Mouse (Mus musculus) MEL (cell line): ENCODE results near the gene Sept5. TPM values are rescaled to one million over a fixed set of nuclear protein-coding genes. Genes with fewer than 3 reads are reported as not detected.

Source experiments
- DNase-seq: peaks from one replicate; pipeline ENCODE4 v3.0.0; 2011; ENCODE audit warnings: low read depth, low spot score
- H3K27ac ChIP-seq: 2 replicates; pipeline ENCODE4 v1.5.1; 2012; ENCODE audit warnings: low read depth, mild to moderate bottlenecking, control low read depth, low read length, moderate library complexity; ENCODE audit not compliant: control insufficient read depth
- H3K27me3 ChIP-seq, 2 experiments: fragments of 150-350 bp in 1 of 2; sonication (generic) in 1 of 2; 2 replicates each; pipeline ENCODE4 v1.6.1; 2012; ENCODE audit warnings: low read length in 2 of 2, mild to moderate bottlenecking in 2 of 2, improper control_type of control experiment in 1 of 2, moderate library complexity in 1 of 2; ENCODE audit not compliant: insufficient read depth in 2 of 2, control insufficient read depth in 1 of 2
- H3K36me3 ChIP-seq, 2 experiments: 2 replicates each; pipeline ENCODE4 v1.6.1; 2012 to 2014; ENCODE audit warnings: low read length in 2 of 2, improper control_type of control experiment in 1 of 2, inconsistent platforms in 1 of 2, mild to moderate bottlenecking in 1 of 2; ENCODE audit not compliant: insufficient read depth in 2 of 2, control insufficient read depth in 1 of 2
- H3K4me1 ChIP-seq, 2 experiments: fragments of 150-350 bp in 1 of 2; sonication (generic) in 1 of 2; 2 replicates each; pipeline ENCODE4 v1.6.1; 2012; ENCODE audit warnings: low read length in 2 of 2, improper control_type of control experiment in 1 of 2, mild to moderate bottlenecking in 1 of 2; ENCODE audit not compliant: insufficient read depth in 2 of 2, control insufficient read depth in 1 of 2
- H3K4me3 ChIP-seq, 2 experiments: fragments of 150-350 bp in 1 of 2; sonication (generic) in 1 of 2; 2 replicates each; pipeline ENCODE4 v1.5.1; 2012; ENCODE audit warnings: low read depth in 2 of 2, low read length in 2 of 2, mild to moderate bottlenecking in 2 of 2, moderate library complexity in 2 of 2, control low read depth in 1 of 2, improper control_type of control experiment in 1 of 2; ENCODE audit not compliant: control insufficient read depth in 1 of 2, insufficient read depth in 1 of 2
- H3K79me2 ChIP-seq: 2 replicates; pipeline ENCODE4 v1.6.1; 2012; ENCODE audit warnings: mild to moderate bottlenecking, low read length, moderate library complexity; ENCODE audit not compliant: control insufficient read depth, poor library complexity, insufficient read depth
- H3K9ac ChIP-seq: 2 replicates; pipeline ENCODE4 v1.6.1; 2012; ENCODE audit warnings: low read depth, mild to moderate bottlenecking, control low read depth, low read length, moderate library complexity; ENCODE audit not compliant: control insufficient read depth, poor library complexity, severe bottlenecking
- H3K9me3 ChIP-seq: fragments of 150-350 bp; sonication (generic); replicated peaks from 2 replicates; pipeline ENCODE4 v1.6.1; 2012; ENCODE audit warnings: mild to moderate bottlenecking, low read length, improper control_type of control experiment, moderate library complexity; ENCODE audit not compliant: insufficient read depth
- BHLHE40 ChIP-seq: IDR thresholded peaks from 2 replicates; pipeline ENCODE4 v1.6.1; 2012; ENCODE audit warnings: low read depth, mild to moderate bottlenecking, inconsistent platforms, low read length, improper control_type of control experiment, borderline replicate concordance
- CHD1 ChIP-seq: IDR thresholded peaks from 2 replicates; pipeline ENCODE4 v1.6.1; 2012; ENCODE audit warnings: low read depth, mild to moderate bottlenecking, inconsistent platforms, low read length, improper control_type of control experiment
- E2F4 ChIP-seq: IDR thresholded peaks from 2 replicates; pipeline ENCODE4 v1.6.1; 2011; ENCODE audit warnings: low read depth, low read length, improper control_type of control experiment, borderline replicate concordance
- ELF1 ChIP-seq: IDR thresholded peaks from 2 replicates; pipeline ENCODE4 v1.6.1; 2014; ENCODE audit warnings: low read depth, mild to moderate bottlenecking, inconsistent platforms, low read length, improper control_type of control experiment, moderate library complexity
- EP300 ChIP-seq, 2 experiments: IDR thresholded peaks; 2 replicates each; pipeline ENCODE4 v1.6.1; 2011; ENCODE audit warnings: improper control_type of control experiment in 2 of 2, low read length in 2 of 2, low read depth in 1 of 2, mild to moderate bottlenecking in 1 of 2
- ETS1 ChIP-seq: IDR thresholded peaks from 2 replicates; pipeline ENCODE4 v1.6.1; 2012; ENCODE audit warnings: low read depth, mild to moderate bottlenecking, inconsistent platforms, low read length, improper control_type of control experiment, moderate library complexity
- GATA1 ChIP-seq: IDR thresholded peaks from 2 replicates; pipeline ENCODE4 v1.6.1; 2011; ENCODE audit warnings: low read depth, low read length, improper control_type of control experiment
- HCFC1 ChIP-seq: IDR thresholded peaks from 2 replicates; pipeline ENCODE4 v1.6.1; 2012; ENCODE audit warnings: low read depth, mild to moderate bottlenecking, inconsistent platforms, low read length, improper control_type of control experiment, moderate library complexity
- MAFK ChIP-seq: IDR thresholded peaks from 2 replicates; pipeline ENCODE4 v1.6.1; 2011; ENCODE audit warnings: low read depth, mild to moderate bottlenecking, low read length, improper control_type of control experiment, borderline replicate concordance
- MEF2A ChIP-seq: IDR thresholded peaks from 2 replicates; pipeline ENCODE4 v1.6.1; 2014; ENCODE audit warnings: low read depth, mild to moderate bottlenecking, inconsistent platforms, low read length, improper control_type of control experiment; ENCODE audit not compliant: poor library complexity, insufficient replicate concordance, severe bottlenecking; ENCODE audit errors: extremely low read depth
- NELFE ChIP-seq: IDR thresholded peaks from 2 replicates; pipeline ENCODE4 v1.6.1; 2011; ENCODE audit warnings: low read depth, low read length, improper control_type of control experiment
- POLR2A ChIP-seq, 2 experiments: IDR thresholded peaks; 2 replicates each; pipeline ENCODE4 v1.6.1; 2011 to 2012; ENCODE audit warnings: low read length in 2 of 2, mild to moderate bottlenecking in 2 of 2, control low read depth in 1 of 2, improper control_type of control experiment in 1 of 2, low read depth in 1 of 2, moderate library complexity in 1 of 2; ENCODE audit not compliant: control insufficient read depth in 1 of 2, insufficient read depth in 1 of 2, poor library complexity in 1 of 2
- POLR2AphosphoS2 ChIP-seq: IDR thresholded peaks from 2 replicates; pipeline ENCODE4 v1.6.1; 2011; ENCODE audit warnings: low read length, improper control_type of control experiment
- POLR2AphosphoS5 ChIP-seq: IDR thresholded peaks from 2 replicates; pipeline ENCODE4 v1.6.1; 2012; ENCODE audit warnings: low read depth, borderline replicate concordance, mild to moderate bottlenecking, inconsistent platforms, low read length, moderate library complexity, mixed read lengths
- SIN3A ChIP-seq: IDR thresholded peaks from 2 replicates; pipeline ENCODE4 v1.6.1; 2012; ENCODE audit warnings: low read length, improper control_type of control experiment, inconsistent platforms
- TAL1 ChIP-seq: IDR thresholded peaks from 2 replicates; pipeline ENCODE4 v1.6.1; 2012; ENCODE audit warnings: mild to moderate bottlenecking, inconsistent platforms, low read length, moderate library complexity, mixed read lengths
- TCF12 ChIP-seq: IDR thresholded peaks from 2 replicates; pipeline ENCODE4 v1.6.1; 2014; ENCODE audit warnings: low read depth, mild to moderate bottlenecking, inconsistent platforms, low read length, improper control_type of control experiment, moderate library complexity
- UBTF ChIP-seq: IDR thresholded peaks from 2 replicates; pipeline ENCODE4 v1.6.1; 2012; ENCODE audit warnings: low read depth, mild to moderate bottlenecking, inconsistent platforms, low read length, improper control_type of control experiment, moderate library complexity, borderline replicate concordance; ENCODE audit not compliant: insufficient read depth
- USF1 ChIP-seq: IDR thresholded peaks from 2 replicates; pipeline ENCODE4 v1.6.1; 2014; ENCODE audit warnings: low read depth, mild to moderate bottlenecking, inconsistent platforms, low read length, improper control_type of control experiment, moderate library complexity
- USF2 ChIP-seq, 2 experiments: IDR thresholded peaks; 2 replicates each; pipeline ENCODE4 v1.6.1; 2011 to 2012; ENCODE audit warnings: improper control_type of control experiment in 2 of 2, low read length in 2 of 2, borderline replicate concordance in 1 of 2, inconsistent platforms in 1 of 2, low read depth in 1 of 2, mild to moderate bottlenecking in 1 of 2; ENCODE audit not compliant: insufficient read depth in 1 of 2
- ZKSCAN1 ChIP-seq: IDR thresholded peaks from 2 replicates; pipeline ENCODE4 v1.6.1; 2012; ENCODE audit warnings: low read depth, mild to moderate bottlenecking, inconsistent platforms, low read length, improper control_type of control experiment, moderate library complexity
- ZMIZ1 ChIP-seq: IDR thresholded peaks from 2 replicates; pipeline ENCODE4 v1.6.1; 2012; ENCODE audit warnings: low read depth, mild to moderate bottlenecking, inconsistent platforms, low read length, improper control_type of control experiment, moderate library complexity
- ZNF384 ChIP-seq: IDR thresholded peaks from 2 replicates; pipeline ENCODE4 v1.6.1; 2012; ENCODE audit warnings: low read depth, mild to moderate bottlenecking, inconsistent platforms, low read length, improper control_type of control experiment
- polyA plus RNA-seq, 2 experiments: library from polyadenylated mRNA; stranded (reverse) in 1 of 2; unstranded in 1 of 2; fragments of >175 nt in 1 of 2; fragments of >200 nt in 1 of 2; gene quantifications; 2 replicates each; pipeline versions ENCODE4 v1.2.1 to v1.2.4; 2012; ENCODE audit warnings: low replicate concordance in 2 of 2, low read depth in 1 of 2; ENCODE audit not compliant: insufficient read length in 2 of 2, insufficient read depth in 1 of 2, missing spikeins in 1 of 2
- total RNA-seq: library from RNA; depleted of rRNA; stranded (reverse); fragments of 300-350 nt; gene quantifications from 2 replicates; pipeline ENCODE4 v1.2.3, GENCODE M21; 2012

Sept5 gene
- total and polyA plus RNA-seq, 3 experiments, result 7.4 to 29.3 TPM; not detected in 1

- H3K4me3 ChIP-seq, result no peak overlapping the region
- peaks cover 4 to 17% of the 10 kb centered on the region in 2 experiments for H3K4me1 ChIP-seq
- no peak overlapping the region for H3K27ac ChIP-seq
- DNase-seq, result no peak
- H3K79me2 ChIP-seq, result no peaks in the 10 kb centered on the region; the same call in 1 of the 2 replicates
- H3K9me3 ChIP-seq, result no peaks in the 10 kb centered on the region
- H3K9ac ChIP-seq, result no peak overlapping the region
- TF ChIP-seq POLR2A (IDR thresholded peaks at IDR 0.05; ENCODE audit: control insufficient read depth in 1 of 2, insufficient read depth in 1 of 2, low read depth in 1 of 2, low read length in 2 of 2, poor library complexity in 1 of 2), result no peak
- no peak for TF ChIP-seq GATA1
- TF ChIP-seq E2F4, result no peak
- no peak for TF ChIP-seq MEF2A
- TF ChIP-seq ZMIZ1, result no peak
- no peak for TF ChIP-seq ZNF384
- TF ChIP-seq SIN3A, result no peak
- TF ChIP-seq MAFK, result no peak
- TF ChIP-seq ELF1, result no peak
- no peak for TF ChIP-seq EP300 (IDR thresholded peaks at IDR 0.05; ENCODE audit: low read depth in 1 of 2, low read length in 2 of 2)
- TF ChIP-seq TAL1, result no peak
- no peak for TF ChIP-seq TCF12
- no peak for TF ChIP-seq CHD1
- no peak for TF ChIP-seq ETS1
- TF ChIP-seq POLR2AphosphoS5, result no peak
- TF ChIP-seq NELFE, result no peak
- no peak for TF ChIP-seq HCFC1
- no peak for TF ChIP-seq USF1
- TF ChIP-seq, all 39 proteins: peak for 0
- H3K36me3 ChIP-seq, result peaks cover 0 to 5% of the 10 kb centered on the region in 2 experiments; a peak in 2 of 4 replicates
- 0 out of 4 replicates have a peak, but pooled peaks cover 0 to 1% of the 10 kb centered on the region in 2 experiments for H3K27me3 ChIP-seq
Measured at GRCm38 (mm10) chr16:18631141-18631540, 1.4 kb upstream of the Sept5 start.

- Histone ChIP-seq H3K36me3 (peaks cover 0 to 7% of the 10 kb centered on the region in 2 experiments; a peak in 2 of 4 replicates), H3K79me2 (peaks cover 1% of the 10 kb centered on the region; the same call in 1 of the 2 replicates), H3K27ac (no peak overlapping the region), H3K9ac (peak overlapping the region; percentile 44), H3K4me3 (peak overlapping the region; percentile 42 to 66), H3K4me1 (peaks cover 4 to 20% of the 10 kb centered on the region in 2 experiments)
- peak; percentile 31 for DNase-seq
- TF ChIP-seq E2F4 (no peak), POLR2AphosphoS2 (no peak), CHD1 (no peak), UBTF (no peak), TAL1 (no peak), ZKSCAN1 (no peak), ZNF384 (no peak), USF2 (IDR thresholded peaks at IDR 0.05; ENCODE audit: borderline replicate concordance in 1 of 2, insufficient read depth in 1 of 2, low read depth in 1 of 2, low read length in 2 of 2) (no peak), BHLHE40 (no peak), EP300 (IDR thresholded peaks at IDR 0.05; ENCODE audit: low read depth in 1 of 2, low read length in 2 of 2) (no peak)
- TF ChIP-seq, all 39 proteins: peak for 0
- H3K27me3 ChIP-seq, result 0 out of 4 replicates have a peak, but pooled peaks cover 0 to 1% of the 10 kb centered on the region in 2 experiments
- H3K9me3 ChIP-seq, result no peaks in the 10 kb centered on the region
Measured at GRCm38 (mm10) chr16:18630291-18630690, 537 bp upstream of the Sept5 start.
